Mouse (Mus musculus): Measurements from ENCODE around the gene Tll2. TPM values are rescaled to one million over a fixed set of nuclear protein-coding genes. Genes with fewer than 3 reads are reported as not detected.

Tll2 gene
- polyA plus RNA-seq, 1 experiment from 2014 or later, result 1.2 TPM

GRCm38 (mm10) chr19:41073746-41074455, 132.7 kb downstream of the Tll2 start:
- Histone ChIP-seq H3K27me3 (ENCODE audit: control insufficient read depth, insufficient read depth, low read length) (no peaks in the 10 kb centered on the region), H3K27ac (ENCODE audit: low read depth, low read length) (no peak overlapping the region), H3K4me3 (ENCODE audit: low read depth, low read length) (no peak overlapping the region), H3K4me2 (ENCODE audit: low read depth) (no peak overlapping the region), H3K9ac (ENCODE audit: low read length) (no peak overlapping the region), H3K36me3 (ENCODE audit: control insufficient read depth, insufficient read depth, low read length) (no peaks in the 10 kb centered on the region), H3K9me3 (ENCODE audit: control insufficient read depth, low read length) (no peaks in the 10 kb centered on the region), H3K4me1 (ENCODE audit: control insufficient read depth, insufficient read depth, low read length) (no peaks in the 10 kb centered on the region)
- WGBS, result 90% methylated on average over 14 of the region's 14 CpGs
- no peak for DNase-seq (ENCODE audit: low spot score)
- no peak for ATAC-seq (ENCODE audit: insufficient read depth, low FRiP score, low TSS enrichment)

- Histone ChIP-seq H3K9me3 (ENCODE audit: control insufficient read depth, low read length) (no peaks in the 10 kb centered on the region), H3K4me3 (ENCODE audit: low read depth, low read length) (no peak overlapping the region), H3K4me2 (ENCODE audit: low read depth) (no peak overlapping the region), H3K27ac (ENCODE audit: low read depth, low read length) (no peak overlapping the region), H3K27me3 (ENCODE audit: control insufficient read depth, insufficient read depth, low read length) (no peaks in the 10 kb centered on the region), H3K9ac (ENCODE audit: low read length) (no peak overlapping the region), H3K36me3 (ENCODE audit: control insufficient read depth, insufficient read depth, low read length) (no peaks in the 10 kb centered on the region), H3K4me1 (ENCODE audit: control insufficient read depth, insufficient read depth, low read length) (no peaks in the 10 kb centered on the region)
- ATAC-seq (ENCODE audit: insufficient read depth, low FRiP score, low TSS enrichment) (no peak), DNase-seq (ENCODE audit: low spot score) (peak; percentile 89)
- 10% methylated on average over 8 of the region's 8 CpGs for WGBS
Measured at GRCm38 (mm10) chr19:41071500-41071899, 135.1 kb downstream of the Tll2 start.

GRCm38 (mm10) chr19:41054702-41055101, 151.9 kb downstream of the Tll2 start:
- ATAC-seq (ENCODE audit: insufficient read depth, low FRiP score, low TSS enrichment), result no peak
- no peaks in the 10 kb centered on the region for H3K9me3 ChIP-seq (ENCODE audit: control insufficient read depth, low read length)
- no peaks in the 10 kb centered on the region for H3K4me1 ChIP-seq (ENCODE audit: control insufficient read depth, insufficient read depth, low read length)
- no peaks in the 10 kb centered on the region for H3K36me3 ChIP-seq (ENCODE audit: control insufficient read depth, insufficient read depth, low read length)
- no peaks in the 10 kb centered on the region for H3K27me3 ChIP-seq (ENCODE audit: control insufficient read depth, insufficient read depth, low read length)
- H3K4me2 ChIP-seq (ENCODE audit: low read depth), result no peak overlapping the region
- H3K9ac ChIP-seq (ENCODE audit: low read length), result no peak overlapping the region
- H3K27ac ChIP-seq (ENCODE audit: low read depth, low read length), result no peak overlapping the region
- WGBS, result 69% methylated on average over 4 of the region's 4 CpGs
- no peak overlapping the region for H3K4me3 ChIP-seq (ENCODE audit: low read depth, low read length)
- no peak for DNase-seq (ENCODE audit: low spot score)

GRCm38 (mm10) chr19:41053530-41053929, 153.1 kb downstream of the Tll2 start:
- DNase-seq (ENCODE audit: low spot score) (peak; percentile 46), ATAC-seq (ENCODE audit: insufficient read depth, low FRiP score, low TSS enrichment) (no peak)
- no peak overlapping the region for H3K27ac ChIP-seq (ENCODE audit: low read depth, low read length)
- no peaks in the 10 kb centered on the region for H3K9me3 ChIP-seq (ENCODE audit: control insufficient read depth, low read length)
- H3K36me3 ChIP-seq (ENCODE audit: control insufficient read depth, insufficient read depth, low read length), result no peaks in the 10 kb centered on the region
- H3K4me1 ChIP-seq (ENCODE audit: control insufficient read depth, insufficient read depth, low read length), result no peaks in the 10 kb centered on the region
- WGBS, result 37% methylated on average over 10 of the region's 10 CpGs
- no peak overlapping the region for H3K4me3 ChIP-seq (ENCODE audit: low read depth, low read length)
- no peak overlapping the region for H3K4me2 ChIP-seq (ENCODE audit: low read depth)
- H3K27me3 ChIP-seq (ENCODE audit: control insufficient read depth, insufficient read depth, low read length), result no peaks in the 10 kb centered on the region
- H3K9ac ChIP-seq (ENCODE audit: low read length), result no peak overlapping the region

GRCm38 (mm10) chr19:41052247-41052646, 154.4 kb downstream of the Tll2 start:
- no peak overlapping the region for H3K9ac ChIP-seq (ENCODE audit: low read length)
- H3K4me2 ChIP-seq (ENCODE audit: low read depth), result no peak overlapping the region
- ATAC-seq (ENCODE audit: insufficient read depth, low FRiP score, low TSS enrichment), result no peak
- H3K9me3 ChIP-seq (ENCODE audit: control insufficient read depth, low read length), result no peaks in the 10 kb centered on the region
- H3K27me3 ChIP-seq (ENCODE audit: control insufficient read depth, insufficient read depth, low read length), result no peaks in the 10 kb centered on the region
- no peak overlapping the region for H3K4me3 ChIP-seq (ENCODE audit: low read depth, low read length)
- no peaks in the 10 kb centered on the region for H3K36me3 ChIP-seq (ENCODE audit: control insufficient read depth, insufficient read depth, low read length)
- no peak for DNase-seq (ENCODE audit: low spot score)
- H3K4me1 ChIP-seq (ENCODE audit: control insufficient read depth, insufficient read depth, low read length), result no peaks in the 10 kb centered on the region
- 56% methylated on average over 5 of the region's 5 CpGs for WGBS
- no peak overlapping the region for H3K27ac ChIP-seq (ENCODE audit: low read depth, low read length)

- H3K27ac ChIP-seq (ENCODE audit: low read depth, low read length), result no peak overlapping the region
- no peak overlapping the region for H3K4me2 ChIP-seq (ENCODE audit: low read depth)
- H3K9ac ChIP-seq (ENCODE audit: low read length), result no peak overlapping the region
- no peak overlapping the region for H3K4me3 ChIP-seq (ENCODE audit: low read depth, low read length)
- no peak for DNase-seq (ENCODE audit: low spot score)
- ATAC-seq (ENCODE audit: insufficient read depth, low FRiP score, low TSS enrichment), result no peak
- H3K27me3 ChIP-seq (ENCODE audit: control insufficient read depth, insufficient read depth, low read length), result no peaks in the 10 kb centered on the region
- no peaks in the 10 kb centered on the region for H3K9me3 ChIP-seq (ENCODE audit: control insufficient read depth, low read length)
- no peaks in the 10 kb centered on the region for H3K4me1 ChIP-seq (ENCODE audit: control insufficient read depth, insufficient read depth, low read length)
- WGBS, result 94% methylated on average over 1 of the region's 1 CpGs
- no peaks in the 10 kb centered on the region for H3K36me3 ChIP-seq (ENCODE audit: control insufficient read depth, insufficient read depth, low read length)
Measured at GRCm38 (mm10) chr19:41051714-41052113, 154.9 kb downstream of the Tll2 start.

GRCm38 (mm10) chr19:41048187-41048559, 158.5 kb downstream of the Tll2 start:
- Histone ChIP-seq H3K9me3 (ENCODE audit: control insufficient read depth, low read length) (no peaks in the 10 kb centered on the region), H3K27ac (ENCODE audit: low read depth, low read length) (no peak overlapping the region), H3K36me3 (ENCODE audit: control insufficient read depth, insufficient read depth, low read length) (no peaks in the 10 kb centered on the region), H3K9ac (ENCODE audit: low read length) (no peak overlapping the region), H3K4me2 (ENCODE audit: low read depth) (no peak overlapping the region), H3K4me1 (ENCODE audit: control insufficient read depth, insufficient read depth, low read length) (no peaks in the 10 kb centered on the region), H3K4me3 (ENCODE audit: low read depth, low read length) (no peak overlapping the region), H3K27me3 (ENCODE audit: control insufficient read depth, insufficient read depth, low read length) (no peaks in the 10 kb centered on the region)
- ATAC-seq (ENCODE audit: insufficient read depth, low FRiP score, low TSS enrichment) (no peak), DNase-seq (ENCODE audit: low spot score) (no peak)
- WGBS, result 89% methylated on average over 3 of the region's 3 CpGs

- H3K27ac ChIP-seq (ENCODE audit: low read depth, low read length), result no peak overlapping the region
- WGBS, result 85% methylated on average over 9 of the region's 9 CpGs
- H3K4me1 ChIP-seq (ENCODE audit: control insufficient read depth, insufficient read depth, low read length), result no peaks in the 10 kb centered on the region
- H3K4me3 ChIP-seq (ENCODE audit: low read depth, low read length), result no peak overlapping the region
- no peak overlapping the region for H3K4me2 ChIP-seq (ENCODE audit: low read depth)
- no peaks in the 10 kb centered on the region for H3K27me3 ChIP-seq (ENCODE audit: control insufficient read depth, insufficient read depth, low read length)
- H3K9me3 ChIP-seq (ENCODE audit: control insufficient read depth, low read length), result no peaks in the 10 kb centered on the region
- no peak for ATAC-seq (ENCODE audit: insufficient read depth, low FRiP score, low TSS enrichment)
- no peak for DNase-seq (ENCODE audit: low spot score)
- no peaks in the 10 kb centered on the region for H3K36me3 ChIP-seq (ENCODE audit: control insufficient read depth, insufficient read depth, low read length)
- H3K9ac ChIP-seq (ENCODE audit: low read length), result no peak overlapping the region
Measured at GRCm38 (mm10) chr19:41047437-41048186, 159.0 kb downstream of the Tll2 start.

Data from neural tube, embryonic 11.5 days (tissue).